Comparison of ENCODE assay signal across 8 mouse cellular contexts in genomic region chr12:86905876-86906275, GRCm38 (mm10). TPM values are rescaled to one million over a fixed set of nuclear protein-coding genes. Genes with fewer than 3 reads are reported as not detected.
DNase-seq lines count a peak whose midpoint lies in the region; ATAC-seq and TF ChIP-seq lines count a peak whose summit lies in the region.

No protein-coding gene starts in this region.

- TF ChIP-seq CTCF in layer of hippocampus, adult 2 months (conservative IDR thresholded peaks at IDR 0.05), result no peak

- no peaks in the 10 kb centered on the region for H3K9me3 ChIP-seq in forebrain, embryonic 15.5 days
- no peaks in the 10 kb centered on the region for H3K9me3 ChIP-seq in forebrain, embryonic 12.5 days
- H3K9me3 ChIP-seq in embryonic facial prominence, embryonic 10.5 days, result no peaks in the 10 kb centered on the region

- H3K4me1 ChIP-seq in forebrain, embryonic 15.5 days, result peaks cover 29% of the 10 kb centered on the region
- peaks cover 25% of the 10 kb centered on the region for H3K4me1 ChIP-seq in forebrain, embryonic 12.5 days
- peaks cover 33% of the 10 kb centered on the region for H3K4me1 ChIP-seq in embryonic facial prominence, embryonic 10.5 days

- ATAC-seq in forebrain, embryonic 15.5 days (replicated peaks), result peak; percentile 18
- ATAC-seq in forebrain, embryonic 12.5 days (ENCODE audit: low FRiP score), result no peak; the same call in 1 of the 2 replicates
- 0 out of 2 replicates have a peak, but pooled peaks have one; percentile 7 for ATAC-seq in megakaryocyte-erythroid progenitor cell, adult 5-6 weeks (replicated peaks; ENCODE audit: low FRiP score, low TSS enrichment, poor library complexity, severe bottlenecking)

- no peaks in the 10 kb centered on the region for H3K36me3 ChIP-seq in forebrain, embryonic 15.5 days
- no peaks in the 10 kb centered on the region for H3K36me3 ChIP-seq in forebrain, embryonic 12.5 days (replicated peaks)
- no peaks in the 10 kb centered on the region for H3K36me3 ChIP-seq in embryonic facial prominence, embryonic 10.5 days (replicated peaks)

- no peak overlapping the region for H3K4me2 ChIP-seq in forebrain, embryonic 15.5 days (replicated peaks)
- no peak overlapping the region for H3K4me2 ChIP-seq in forebrain, embryonic 12.5 days

- no peak overlapping the region for H3K4me3 ChIP-seq in forebrain, embryonic 15.5 days
- no peak overlapping the region for H3K4me3 ChIP-seq in forebrain, embryonic 12.5 days (replicated peaks)
- H3K4me3 ChIP-seq in layer of hippocampus, adult 2 months, result no peak overlapping the region
- H3K4me3 ChIP-seq in embryonic facial prominence, embryonic 10.5 days, result no peak overlapping the region

- no peak overlapping the region for H3K9ac ChIP-seq in forebrain, embryonic 15.5 days (replicated peaks)
- H3K9ac ChIP-seq in forebrain, embryonic 12.5 days, result no peak overlapping the region

- H3K27ac ChIP-seq in forebrain, embryonic 15.5 days (replicated peaks), result 0 out of 2 replicates have a peak overlapping the region, but pooled peaks have one; percentile 11
- no peak overlapping the region for H3K27ac ChIP-seq in forebrain, embryonic 12.5 days
- peak overlapping the region; percentile 21; the same call in 1 of the 2 replicates for H3K27ac ChIP-seq in layer of hippocampus, adult 2 months
- peak overlapping the region; percentile 55; the same call in 1 of the 2 replicates for H3K27ac ChIP-seq in embryonic facial prominence, embryonic 10.5 days (replicated peaks)

- WGBS in forebrain, embryonic 15.5 days, result 62% methylated on average over 7 of the region's 7 CpGs
- WGBS in forebrain, embryonic 12.5 days, result 65% methylated on average over 7 of the region's 7 CpGs
- 69% methylated on average over 7 of the region's 7 CpGs for WGBS in embryonic facial prominence, embryonic 10.5 days

- H3K27me3 ChIP-seq in forebrain, embryonic 15.5 days, result no peaks in the 10 kb centered on the region
- 0 out of 2 replicates have a peak, but pooled peaks cover 4% of the 10 kb centered on the region for H3K27me3 ChIP-seq in forebrain, embryonic 12.5 days
- H3K27me3 ChIP-seq in embryonic facial prominence, embryonic 10.5 days (replicated peaks; ENCODE audit: low read depth, poor library complexity, severe bottlenecking), result peaks cover 21% of the 10 kb centered on the region

- DNase-seq in layer of hippocampus, adult 2 months (ENCODE audit: low spot score in 2 of 2), result no peak
- DNase-seq in layer of hippocampus, adult 9-11 months, result no peak
- no peak for DNase-seq in embryonic facial prominence, embryonic 10.5 days (ENCODE audit: low spot score)
- DNase-seq in adrenal gland, postnatal 25 days, result no peak
- DNase-seq in cerebellum, adult 11 months, result no peak

RNA-seq across cellular contexts. Expression of gene Irf2bpl, which starts 21.3 kb away (rescaled TPM):
- 94.9 and 95.8 TPM in 2 replicates for polyA plus RNA-seq in forebrain, embryonic 15.5 days (2015; fragmentation: Nextera tagmentation; extraction: Ambion mirVana)
- 74.8 and 81.9 TPM in 2 replicates for polyA plus RNA-seq in forebrain, embryonic 12.5 days (2016; fragmentation: Nextera tagmentation; extraction: Ambion mirVana)
- 10 to 100 TPM; 69.8 to 70.2 TPM for total RNA-seq in layer of hippocampus, adult 2 months (2021)
- polyA plus RNA-seq in embryonic facial prominence, embryonic 10.5 days (2016; fragmentation: Nextera tagmentation; extraction: Ambion mirVana), result 13.5 and 17.3 TPM in 2 replicates
- 0.76 and 0.94 TPM in 2 replicates for total RNA-seq in megakaryocyte-erythroid progenitor cell, adult 5-6 weeks (2014; fragmentation: Nextera tagmentation)
- total RNA-seq in megakaryocyte-erythroid progenitor cell, adult 5-6 weeks (2017), result 1.1 and 2.7 TPM in 2 replicates
- total RNA-seq in adrenal gland, postnatal 25 days (2021), result 65.4 and 74.6 TPM in 2 replicates

RNA-seq across cellular contexts. Expression of gene Cipc, which starts 41.0 kb away (rescaled TPM):
- 53.6 and 55.3 TPM in 2 replicates for polyA plus RNA-seq in forebrain, embryonic 15.5 days (2015; fragmentation: Nextera tagmentation; extraction: Ambion mirVana)
- 49.5 and 51.4 TPM in 2 replicates for polyA plus RNA-seq in forebrain, embryonic 12.5 days (2016; fragmentation: Nextera tagmentation; extraction: Ambion mirVana)
- total RNA-seq in layer of hippocampus, adult 2 months (2021), result 10 to 100 TPM; 73.4 to 83.6 TPM
- 35.1 and 37.1 TPM in 2 replicates for polyA plus RNA-seq in embryonic facial prominence, embryonic 10.5 days (2016; fragmentation: Nextera tagmentation; extraction: Ambion mirVana)
- total RNA-seq in megakaryocyte-erythroid progenitor cell, adult 5-6 weeks (2014; fragmentation: Nextera tagmentation), result 29.2 and 35.6 TPM in 2 replicates
- 22.0 and 23.0 TPM in 2 replicates for total RNA-seq in megakaryocyte-erythroid progenitor cell, adult 5-6 weeks (2017)
- total RNA-seq in adrenal gland, postnatal 25 days (2021), result 29.9 and 31.0 TPM in 2 replicates

Comparison
In these comparisons a context has a peak if more than half of its experiments do, and no peak if none do; other contexts are left out.
1. RNA of gene Irf2bpl, which starts 21.3 kb away (total RNA-seq): 65.4 to 74.6 TPM in adrenal gland, postnatal 25 days and 69.8 to 70.2 TPM in layer of hippocampus, adult 2 months; 0.76 to 2.7 TPM in megakaryocyte-erythroid progenitor cell, adult 5-6 weeks; every median in the first group is over 10 times any median in the second.